20 mouse cellular contexts compared by ENCODE assay signal in the genomic region with DNA sequence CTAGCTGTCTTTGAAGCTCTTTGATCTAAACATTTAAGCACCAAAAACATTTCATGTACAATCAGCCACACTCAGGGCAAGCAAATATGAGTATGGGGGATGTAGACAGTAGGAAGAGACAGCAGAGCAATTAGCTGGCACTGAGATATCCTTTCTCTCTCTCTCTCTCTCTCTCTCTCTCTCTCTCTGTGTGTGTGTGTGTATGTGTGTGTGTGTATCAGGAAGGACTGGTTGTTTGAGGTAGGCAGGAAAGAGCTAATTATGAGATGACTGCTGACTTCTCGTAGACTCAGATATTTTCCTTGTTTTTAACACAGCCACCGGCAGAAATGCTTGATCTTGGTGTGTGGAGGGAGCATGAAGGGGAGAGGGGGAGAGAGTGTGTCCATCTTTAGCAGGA. TPM values are rescaled to one million over a fixed set of nuclear protein-coding genes. Genes with fewer than 3 reads are reported as not detected.
DNase-seq lines count a peak whose midpoint lies in the region; TF ChIP-seq lines count a peak whose summit lies in the region.
"Had no signal": no experiment of that assay in that cellular context is flagged by ENCODE, and none has a peak within 500 bp of the region (broad histone marks: within the 10 kb centered on the region; RNA-seq: fewer than 3 reads in every experiment).

No protein-coding gene starts in this region.

- no peaks in the 10 kb centered on the region for H3K4me1 ChIP-seq in cerebellum, adult 2 months (ENCODE audit: control insufficient read depth, insufficient read depth, low read length)
- H3K4me1 ChIP-seq: embryonic facial prominence, embryonic 15.5 days; hindbrain, embryonic 13.5 days had no signal

- no peak for TF ChIP-seq POLR2A in cerebellum, adult 2 months (IDR thresholded peaks at IDR 0.05; ENCODE audit: borderline replicate concordance, insufficient read depth, low read length)

- 0 out of 2 replicates have a peak overlapping the region, but pooled peaks have one; percentile 24 for H3K4me3 ChIP-seq in gastrocnemius, adult 2 months
- H3K4me3 ChIP-seq in cerebellum, adult 2 months (replicated peaks; ENCODE audit: insufficient read depth, low read depth, low read length): no peak overlapping the region
- H3K4me3 ChIP-seq: embryonic facial prominence, embryonic 15.5 days; erythroblast, embryonic 14.5 days; forebrain, embryonic 10.5 days; hindbrain, embryonic 13.5 days had no signal

- WGBS in cerebellum, adult 2 months: 82% methylated on average over 2 of the region's 2 CpGs

- no peaks in the 10 kb centered on the region for H3K27me3 ChIP-seq in cerebellum, adult 2 months (ENCODE audit: control insufficient read depth, insufficient read depth, low read length)
- H3K27me3 ChIP-seq: embryonic facial prominence, embryonic 15.5 days had no signal

- H3K27ac ChIP-seq in gastrocnemius, adult 2 months: no peak overlapping the region
- H3K27ac ChIP-seq in cerebellum, adult 2 months (ENCODE audit: insufficient read depth, low read length): no peak overlapping the region
- H3K27ac ChIP-seq: embryonic facial prominence, embryonic 15.5 days; forebrain, embryonic 10.5 days; hindbrain, embryonic 13.5 days; hindbrain, postnatal 0 days had no signal

- no peak for TF ChIP-seq CTCF in gastrocnemius, adult 2 months (IDR thresholded peaks at IDR 0.05)
- no peak for TF ChIP-seq CTCF in cerebellum, adult 2 months (IDR thresholded peaks at IDR 0.05; ENCODE audit: borderline replicate concordance, insufficient read depth, low read depth, low read length)

- intact Hi-C loops in gastrocnemius, adult 2 months (cut with DNase I): no loop called here
- intact Hi-C loops in left cerebral cortex, postnatal 10 days (cut with DNase I): no loop called here

- DNase-seq in gastrocnemius, adult 2 months: no peak
- no peak for DNase-seq in gastrocnemius, postnatal 10 days
- peak; percentile 56 for DNase-seq in thymus, postnatal 0 days (ENCODE audit: low spot score)
- no peak for DNase-seq in thymus, postnatal 25 days
- peak; percentile 34 for DNase-seq in induced T-regulatory cell, adult 2 months (ENCODE audit: low read depth)
- no peak for DNase-seq in cerebellum, adult 2 months
- DNase-seq in left cerebral cortex, postnatal 10 days (ENCODE audit: extremely low spot score in 1 of 2, low spot score in 2 of 2): no peak
- DNase-seq: adrenal gland, postnatal 25 days; B cell, adult 2 months; cerebellum, adult 8-10 months; cerebellum, postnatal 14 days; embryo, embryonic 11 days; heart, postnatal 10 days had no signal

RNA-seq across cellular contexts. Expression of gene Slfn5, which starts 10.6 kb away (rescaled TPM):
- total RNA-seq in gastrocnemius, adult 2 months (2021): 10 to 100 TPM; 12.2 to 24.1 TPM
- 10 to 100 TPM; 29.9 to 35.5 TPM for total RNA-seq in gastrocnemius, postnatal 10 days (2021)
- 8.9 and 10.6 TPM in 2 replicates for polyA plus RNA-seq in thymus, postnatal 0 days (2015; fragmentation: Nextera tagmentation; extraction: Ambion mirVana)
- 3.7 and 3.8 TPM in 2 replicates for polyA plus RNA-seq in cerebellum, adult 2 months (2012; rRNA removed)
- 1 to 10 TPM; 3.9 to 4.3 TPM for total RNA-seq in left cerebral cortex, postnatal 10 days (2021)

RNA-seq across cellular contexts. Expression of gene Slfn9, which starts 29.9 kb away (rescaled TPM):
- under 1 TPM; 0.13 to 0.28 TPM for total RNA-seq in gastrocnemius, adult 2 months (2021)
- 1 to 10 TPM; 2.9 to 4.0 TPM for total RNA-seq in gastrocnemius, postnatal 10 days (2021)
- polyA plus RNA-seq in thymus, postnatal 0 days (2015; fragmentation: Nextera tagmentation; extraction: Ambion mirVana): 5.8 and 7.7 TPM in 2 replicates
- 0.08 TPM in 2 replicates for polyA plus RNA-seq in cerebellum, adult 2 months (2012; rRNA removed)
- under 1 TPM; 0.47 to 0.60 TPM for total RNA-seq in left cerebral cortex, postnatal 10 days (2021)
- polyA plus RNA-seq: G1E had no signal

RNA-seq across cellular contexts. Expression of gene Unc45b, which starts 51.4 kb away (rescaled TPM):
- 100 to 1,000 TPM; 169 to 206 TPM for total RNA-seq in gastrocnemius, adult 2 months (2021)
- total RNA-seq in gastrocnemius, postnatal 10 days (2021): 100 to 1,000 TPM; 101 to 115 TPM
- 1.0 and 1.7 TPM in 2 replicates for polyA plus RNA-seq in thymus, postnatal 0 days (2015; fragmentation: Nextera tagmentation; extraction: Ambion mirVana)
- polyA plus RNA-seq in cerebellum, adult 2 months (2012; rRNA removed): 1.9 and 2.3 TPM in 2 replicates
- 1 to 10 TPM; 3.3 to 5.1 TPM for total RNA-seq in left cerebral cortex, postnatal 10 days (2021)
- total RNA-seq: common myeloid progenitor, adult 5-6 weeks had no signal
- polyA plus RNA-seq: erythroblast, embryonic 14.5 days had no signal

RNA-seq across cellular contexts. Expression of gene Nle1, which starts 53.5 kb away (rescaled TPM):
- 10 to 100 TPM; 11.4 to 15.1 TPM for total RNA-seq in gastrocnemius, adult 2 months (2021)
- total RNA-seq in gastrocnemius, postnatal 10 days (2021): 10 to 100 TPM; 11.1 to 18.7 TPM
- 36.1 and 37.6 TPM in 2 replicates for polyA plus RNA-seq in thymus, postnatal 0 days (2015; fragmentation: Nextera tagmentation; extraction: Ambion mirVana)
- polyA plus RNA-seq in cerebellum, adult 2 months (2012; rRNA removed): 39.5 and 43.0 TPM in 2 replicates
- 10 to 100 TPM; 37.1 to 41.2 TPM for total RNA-seq in left cerebral cortex, postnatal 10 days (2021)

RNA-seq across cellular contexts. Expression of gene Slfn8, which starts 58.9 kb away (rescaled TPM):
- total RNA-seq in gastrocnemius, adult 2 months (2021): under 1 TPM; 0.08 to 0.13 TPM
- total RNA-seq in gastrocnemius, postnatal 10 days (2021): under 1 TPM; 0.12 to 0.52 TPM
- 5.9 and 7.1 TPM in 2 replicates for polyA plus RNA-seq in thymus, postnatal 0 days (2015; fragmentation: Nextera tagmentation; extraction: Ambion mirVana)
- polyA plus RNA-seq in cerebellum, adult 2 months (2012; rRNA removed): 0.28 and 0.29 TPM in 2 replicates
- under 1 TPM; 0.28 TPM for total RNA-seq in left cerebral cortex, postnatal 10 days (2021)
- polyA plus RNA-seq: erythroblast, embryonic 14.5 days; G1E had no signal

Comparison
In these comparisons a context has a peak if more than half of its experiments do, and no peak if none do; other contexts are left out.
1. DNase-seq: peak in thymus, postnatal 0 days (single experiment) and induced T-regulatory cell, adult 2 months (single experiment); none in gastrocnemius, adult 2 months (single experiment), gastrocnemius, postnatal 10 days (single experiment), thymus, postnatal 25 days (single experiment), cerebellum, adult 2 months (0 of 2) and left cerebral cortex, postnatal 10 days (0 of 2).
2. RNA of gene Unc45b, which starts 51.4 kb away (total RNA-seq): 169 to 206 TPM in gastrocnemius, adult 2 months and 101 to 115 TPM in gastrocnemius, postnatal 10 days; 3.3 to 5.1 TPM in left cerebral cortex, postnatal 10 days; every median in the first group is over 10 times any median in the second.